Mouse (Mus musculus): ENCODE data around the gene Arhgap15. TPM values are rescaled to one million over a fixed set of nuclear protein-coding genes. Genes with fewer than 3 reads are reported as not detected.

The Arhgap15 gene
- polyA plus RNA-seq, 1 experiment = 4.8 TPM

- Histone ChIP-seq H3K4me3 (ENCODE audit: extremely low read depth, insufficient read depth, insufficient read length) (no peak overlapping the region), H3K27me3 (ENCODE audit: control insufficient read depth, insufficient read depth, low read length) (no peaks in the 10 kb centered on the region), H3K4me1 (ENCODE audit: control insufficient read depth, insufficient read depth, insufficient read length) (peaks cover 2% of the 10 kb centered on the region; the same call in 1 of the 2 replicates), H3K36me3 (ENCODE audit: control insufficient read depth, insufficient read depth, low read length) (peaks cover 9% of the 10 kb centered on the region; the same call in 1 of the 2 replicates), H3K27ac (ENCODE audit: insufficient read depth, low read length) (peak overlapping the region; percentile 51; the same call in 1 of the 2 replicates)
- no peak for DNase-seq (ENCODE audit: low read depth in 1 of 2, low spot score in 2 of 2)
- 91% methylated on average over 7 of the region's 7 CpGs for WGBS
- TF ChIP-seq POLR2A (IDR thresholded peaks at IDR 0.05; ENCODE audit: low read depth, low read length) (no peak), CTCF (IDR thresholded peaks at IDR 0.05; ENCODE audit: extremely low read depth, insufficient read depth, insufficient read length, insufficient replicate concordance) (no peak)
Measured at GRCm38 (mm10) chr2:44146124-44146981, 397.7 kb downstream of the Arhgap15 start.

GRCm38 (mm10) chr2:44147486-44147885, 398.9 kb downstream of the Arhgap15 start:
- H3K27ac ChIP-seq (ENCODE audit: insufficient read depth, low read length) = no peak overlapping the region
- no peak overlapping the region for H3K4me3 ChIP-seq (ENCODE audit: extremely low read depth, insufficient read depth, insufficient read length)
- H3K36me3 ChIP-seq (ENCODE audit: control insufficient read depth, insufficient read depth, low read length) = peaks cover 3% of the 10 kb centered on the region; the same call in 1 of the 2 replicates
- no peaks in the 10 kb centered on the region for H3K27me3 ChIP-seq (ENCODE audit: control insufficient read depth, insufficient read depth, low read length)
- H3K4me1 ChIP-seq (ENCODE audit: control insufficient read depth, insufficient read depth, insufficient read length) = peaks cover 2% of the 10 kb centered on the region; the same call in 1 of the 2 replicates
- no peak for DNase-seq (ENCODE audit: low read depth in 1 of 2, low spot score in 2 of 2)
- TF ChIP-seq POLR2A (IDR thresholded peaks at IDR 0.05; ENCODE audit: low read depth, low read length) (no peak), CTCF (IDR thresholded peaks at IDR 0.05; ENCODE audit: extremely low read depth, insufficient read depth, insufficient read length, insufficient replicate concordance) (no peak)
- WGBS = 85% methylated on average over 5 of the region's 5 CpGs

GRCm38 (mm10) chr2:44147971-44148370, 399.3 kb downstream of the Arhgap15 start:
- WGBS = 86% methylated on average over 7 of the region's 7 CpGs
- no peak for TF ChIP-seq POLR2A (IDR thresholded peaks at IDR 0.05; ENCODE audit: low read depth, low read length)
- no peak for TF ChIP-seq CTCF (IDR thresholded peaks at IDR 0.05; ENCODE audit: extremely low read depth, insufficient read depth, insufficient read length, insufficient replicate concordance)
- DNase-seq (ENCODE audit: low read depth in 1 of 2, low spot score in 2 of 2) = no peak
- no peaks in the 10 kb centered on the region for H3K27me3 ChIP-seq (ENCODE audit: control insufficient read depth, insufficient read depth, low read length)
- peaks cover 2% of the 10 kb centered on the region; the same call in 1 of the 2 replicates for H3K36me3 ChIP-seq (ENCODE audit: control insufficient read depth, insufficient read depth, low read length)
- H3K27ac ChIP-seq (ENCODE audit: insufficient read depth, low read length) = no peak overlapping the region
- no peak overlapping the region for H3K4me3 ChIP-seq (ENCODE audit: extremely low read depth, insufficient read depth, insufficient read length)
- peaks cover 2% of the 10 kb centered on the region; the same call in 1 of the 2 replicates for H3K4me1 ChIP-seq (ENCODE audit: control insufficient read depth, insufficient read depth, insufficient read length)

- TF ChIP-seq POLR2A (IDR thresholded peaks at IDR 0.05; ENCODE audit: low read depth, low read length) (no peak), CTCF (IDR thresholded peaks at IDR 0.05; ENCODE audit: extremely low read depth, insufficient read depth, insufficient read length, insufficient replicate concordance) (no peak)
- peaks cover 2% of the 10 kb centered on the region; the same call in 1 of the 2 replicates for H3K36me3 ChIP-seq (ENCODE audit: control insufficient read depth, insufficient read depth, low read length)
- no peak overlapping the region for H3K27ac ChIP-seq (ENCODE audit: insufficient read depth, low read length)
- WGBS = 91% methylated on average over 7 of the region's 7 CpGs
- no peak for DNase-seq (ENCODE audit: low read depth in 1 of 2, low spot score in 2 of 2)
- H3K4me3 ChIP-seq (ENCODE audit: extremely low read depth, insufficient read depth, insufficient read length) = no peak overlapping the region
- no peaks in the 10 kb centered on the region for H3K27me3 ChIP-seq (ENCODE audit: control insufficient read depth, insufficient read depth, low read length)
- peaks cover 2% of the 10 kb centered on the region; the same call in 1 of the 2 replicates for H3K4me1 ChIP-seq (ENCODE audit: control insufficient read depth, insufficient read depth, insufficient read length)
Measured at GRCm38 (mm10) chr2:44148550-44149100, 400.0 kb downstream of the Arhgap15 start.

GRCm38 (mm10) chr2:44152301-44152700, 403.7 kb downstream of the Arhgap15 start:
- DNase-seq (ENCODE audit: low read depth in 1 of 2, low spot score in 2 of 2) = no peak
- no peak overlapping the region for H3K27ac ChIP-seq (ENCODE audit: insufficient read depth, low read length)
- no peaks in the 10 kb centered on the region for H3K27me3 ChIP-seq (ENCODE audit: control insufficient read depth, insufficient read depth, low read length)
- peaks cover 2% of the 10 kb centered on the region; the same call in 1 of the 2 replicates for H3K4me1 ChIP-seq (ENCODE audit: control insufficient read depth, insufficient read depth, insufficient read length)
- no peak overlapping the region for H3K4me3 ChIP-seq (ENCODE audit: extremely low read depth, insufficient read depth, insufficient read length)
- no peaks in the 10 kb centered on the region for H3K36me3 ChIP-seq (ENCODE audit: control insufficient read depth, insufficient read depth, low read length)
- TF ChIP-seq CTCF (IDR thresholded peaks at IDR 0.05; ENCODE audit: extremely low read depth, insufficient read depth, insufficient read length, insufficient replicate concordance) = no peak
- no peak for TF ChIP-seq POLR2A (IDR thresholded peaks at IDR 0.05; ENCODE audit: low read depth, low read length)
- 86% methylated on average over 1 of the region's 1 CpGs for WGBS

- H3K27me3 ChIP-seq (ENCODE audit: control insufficient read depth, insufficient read depth, low read length) = no peaks in the 10 kb centered on the region
- H3K4me3 ChIP-seq (ENCODE audit: extremely low read depth, insufficient read depth, insufficient read length) = no peak overlapping the region
- no peak overlapping the region for H3K27ac ChIP-seq (ENCODE audit: insufficient read depth, low read length)
- no peak for TF ChIP-seq POLR2A (IDR thresholded peaks at IDR 0.05; ENCODE audit: low read depth, low read length)
- WGBS = 88% methylated on average over 4 of the region's 4 CpGs
- no peak for DNase-seq (ENCODE audit: low read depth in 1 of 2, low spot score in 2 of 2)
- H3K4me1 ChIP-seq (ENCODE audit: control insufficient read depth, insufficient read depth, insufficient read length) = no peaks in the 10 kb centered on the region
- H3K36me3 ChIP-seq (ENCODE audit: control insufficient read depth, insufficient read depth, low read length) = peaks cover 2% of the 10 kb centered on the region; the same call in 1 of the 2 replicates
Measured at GRCm38 (mm10) chr2:44160358-44160757, 411.7 kb downstream of the Arhgap15 start.
